Mouse (Mus musculus): Measurements from ENCODE around the gene Ppp2ca.

DNA sequence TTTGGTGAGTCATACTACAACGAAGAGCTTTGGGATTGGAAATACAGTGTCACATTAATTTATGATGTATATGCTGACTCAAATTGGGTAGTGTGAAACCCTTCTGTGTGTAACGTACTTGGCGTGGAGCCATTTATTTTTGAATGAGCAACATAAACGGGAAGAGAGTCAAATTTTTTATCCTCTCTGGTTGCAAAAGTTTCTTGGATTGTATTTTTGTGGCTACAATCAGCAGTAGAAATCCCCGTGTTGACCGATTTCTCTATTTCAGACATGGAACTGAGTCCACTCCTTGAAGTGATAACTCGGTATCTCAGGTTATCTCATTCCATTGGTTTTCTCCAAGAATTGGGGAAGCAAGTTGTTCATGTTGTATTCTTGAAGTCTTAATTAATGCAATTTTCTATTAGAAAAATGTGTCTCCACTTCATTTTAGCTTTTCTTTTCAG, 1.3 kb downstream of the Ppp2ca start:
- TF ChIP-seq POLR2A (IDR thresholded peaks at IDR 0.05; ENCODE audit: insufficient read depth, low read length) (no peak), CTCF (IDR thresholded peaks at IDR 0.05; ENCODE audit: low read depth, low read length) (no peak)

Measured in ES-Bruce4 (cell line).